Mouse (Mus musculus): ENCODE data around the gene Fuca2. TPM values are rescaled to one million over a fixed set of nuclear protein-coding genes. Genes with fewer than 3 reads are reported as not detected.
"Not testable (repeated sequence)": the region's sequence is repeated elsewhere in the genome, so short reads cannot be mapped to it uniquely, and the experiment has no call there.

Gene Fuca2
- polyA plus RNA-seq (2012; rRNA removed), result 120 TPM in 2 replicates

GRCm38 (mm10) chr10:13499331-13499730 lies at the start of gene Fuca2:
TSS of gene Fuca2 (plus strand) at chr10:13499540.
- H3K4me3 ChIP-seq (ENCODE audit: insufficient read depth, low read depth, low read length), result no peak within 1 kb of the TSS
- DNase-seq, result peak; percentile 6
- 93% methylated on average over 2 of the region's 2 CpGs for WGBS
- H3K36me3 ChIP-seq (ENCODE audit: control insufficient read depth, insufficient read depth, low read length), result no peaks in the 10 kb centered on the region; the same call in 1 of the 2 replicates
- peaks cover 12% of the 10 kb centered on the region; the same call in 1 of the 2 replicates for H3K4me1 ChIP-seq (ENCODE audit: control insufficient read depth, insufficient read depth, low read length)
- H3K27ac ChIP-seq (ENCODE audit: insufficient read depth, low read depth, low read length), result peak within 1 kb of the TSS; percentile 58; the same call in 1 of the 2 replicates
- H3K27me3 ChIP-seq (replicated peaks; ENCODE audit: control insufficient read depth, insufficient read depth, low read length), result no peaks in the 10 kb centered on the region
- TF ChIP-seq CTCF (conservative IDR thresholded peaks at IDR 0.05; ENCODE audit: insufficient read depth, insufficient read length, low read depth, low read length), result no peak
- TF ChIP-seq POLR2A (IDR thresholded peaks at IDR 0.05; ENCODE audit: low read depth, low read length), result no peak

GRCm38 (mm10) chr10:13451640-13452039 lies 47.7 kb upstream of the Fuca2 start:
- Histone ChIP-seq H3K36me3 (ENCODE audit: control insufficient read depth, insufficient read depth, low read length) (no peaks in the 10 kb centered on the region), H3K4me1 (ENCODE audit: control insufficient read depth, insufficient read depth, low read length) (peaks cover 4% of the 10 kb centered on the region; the same call in 1 of the 2 replicates), H3K4me3 (ENCODE audit: insufficient read depth, low read depth, low read length) (no peak overlapping the region), H3K27ac (ENCODE audit: insufficient read depth, low read depth, low read length) (no peak overlapping the region), H3K27me3 (replicated peaks; ENCODE audit: control insufficient read depth, insufficient read depth, low read length) (no peaks in the 10 kb centered on the region)
- TF ChIP-seq CTCF (conservative IDR thresholded peaks at IDR 0.05; ENCODE audit: insufficient read depth, insufficient read length, low read depth, low read length) (no peak), POLR2A (IDR thresholded peaks at IDR 0.05; ENCODE audit: low read depth, low read length) (no peak)
- WGBS, result 90% methylated on average over 6 of the region's 6 CpGs
- no peak for DNase-seq

DNA sequence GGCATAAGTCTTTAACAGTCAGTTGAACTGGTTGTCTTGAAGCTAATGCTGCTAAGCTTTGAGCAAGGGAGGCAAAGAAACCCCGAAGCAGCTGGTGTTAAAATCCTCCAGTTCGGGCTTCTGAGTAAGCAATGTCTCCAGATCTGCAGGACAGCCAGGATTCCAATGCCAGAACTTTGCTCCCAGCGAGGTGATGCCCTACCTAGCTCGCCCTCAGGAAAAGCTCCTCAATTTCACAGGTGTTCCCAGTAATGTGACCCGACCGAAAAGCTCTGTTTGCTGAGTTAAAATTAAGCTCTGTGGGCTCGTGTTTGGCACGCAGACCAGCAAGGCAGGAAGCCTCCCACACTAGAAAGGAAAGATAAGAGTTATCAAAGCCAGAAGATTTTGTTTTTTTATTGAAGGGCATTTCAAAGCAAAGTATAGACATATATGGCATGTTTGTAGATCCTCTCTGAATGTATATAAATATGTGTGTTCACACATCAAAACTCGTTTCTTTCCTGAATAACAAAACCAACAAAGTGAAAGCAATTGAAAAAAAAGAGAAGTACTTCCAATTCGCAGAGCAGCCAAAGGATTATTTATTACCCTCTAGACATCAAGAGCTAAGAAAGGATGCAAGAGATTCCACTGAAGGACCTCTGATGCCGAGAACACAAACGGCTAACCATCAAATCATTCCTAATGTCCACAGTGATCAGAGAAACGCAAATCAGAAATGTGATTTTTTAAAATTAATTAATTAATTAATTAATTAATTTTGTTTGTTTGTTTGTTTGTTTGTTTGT lies 45.9 kb upstream of the Fuca2 start:
- Histone ChIP-seq H3K4me1 (ENCODE audit: control insufficient read depth, insufficient read depth, low read length) (no peaks in the 10 kb centered on the region), H3K4me3 (ENCODE audit: insufficient read depth, low read depth, low read length) (no peak overlapping the region), H3K27ac (ENCODE audit: insufficient read depth, low read depth, low read length) (no peak overlapping the region; the same call in 1 of the 2 replicates), H3K27me3 (replicated peaks; ENCODE audit: control insufficient read depth, insufficient read depth, low read length) (no peaks in the 10 kb centered on the region), H3K36me3 (ENCODE audit: control insufficient read depth, insufficient read depth, low read length) (no peaks in the 10 kb centered on the region)
- TF ChIP-seq POLR2A (IDR thresholded peaks at IDR 0.05; ENCODE audit: low read depth, low read length) (no peak), CTCF (conservative IDR thresholded peaks at IDR 0.05; ENCODE audit: insufficient read depth, insufficient read length, low read depth, low read length) (no peak)
- peak; percentile 63 for DNase-seq
- 29% methylated on average over 13 of the region's 13 CpGs for WGBS

DNA sequence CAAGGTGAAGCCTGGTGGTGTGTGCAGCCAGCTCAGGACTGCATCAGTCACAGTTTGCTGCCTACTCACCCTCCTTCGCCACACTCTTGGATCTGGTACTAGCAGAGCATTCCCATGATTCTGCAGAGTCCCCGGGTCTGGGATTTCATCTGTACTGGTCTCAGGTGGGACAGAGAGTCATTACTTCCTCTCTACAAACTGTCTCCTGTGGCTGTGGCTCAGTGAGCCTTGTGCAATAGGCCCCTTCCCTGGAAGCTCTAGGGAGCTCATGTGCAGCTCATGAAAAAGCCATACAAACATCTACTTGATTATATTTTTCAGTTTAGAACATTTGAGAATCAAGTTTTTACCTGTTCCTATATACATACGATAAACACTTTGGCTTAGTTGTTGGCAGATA lies 35.0 kb upstream of the Fuca2 start:
- DNase-seq; H3K36me3 ChIP-seq (ENCODE audit: control insufficient read depth, insufficient read depth, low read length); H3K27ac ChIP-seq (ENCODE audit: insufficient read depth, low read depth, low read length); H3K4me3 ChIP-seq (ENCODE audit: insufficient read depth, low read depth, low read length); H3K27me3 ChIP-seq (replicated peaks; ENCODE audit: control insufficient read depth, insufficient read depth, low read length): not testable (repeated sequence)
- peaks cover 16% of the 10 kb centered on the region; the same call in 1 of the 2 replicates for H3K4me1 ChIP-seq (ENCODE audit: control insufficient read depth, insufficient read depth, low read length)
- WGBS, result 90% methylated on average over 3 of the region's 3 CpGs

DNA sequence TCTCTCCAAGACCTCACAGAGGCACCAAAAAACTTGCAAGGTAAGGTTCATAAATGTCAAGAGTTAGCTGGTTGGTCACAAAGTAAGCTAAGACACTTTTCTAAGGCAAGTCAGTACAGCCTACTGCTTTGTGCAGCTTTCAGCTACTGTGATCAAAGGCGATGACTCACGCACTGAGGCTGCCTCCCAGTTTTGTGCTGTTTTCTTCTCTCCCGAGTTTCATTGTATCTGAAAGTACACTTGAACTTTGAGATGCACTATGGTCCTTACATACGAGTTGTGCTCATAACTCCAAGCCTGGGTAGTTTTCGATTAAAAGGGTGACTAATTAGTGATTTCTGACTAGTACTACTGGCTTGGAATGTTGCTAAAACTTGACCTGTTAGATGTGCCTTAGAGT lies 32.4 kb upstream of the Fuca2 start:
- WGBS, result 32% methylated on average over 5 of the region's 5 CpGs
- TF ChIP-seq POLR2A (IDR thresholded peaks at IDR 0.05; ENCODE audit: low read depth, low read length) (no peak), CTCF (conservative IDR thresholded peaks at IDR 0.05; ENCODE audit: insufficient read depth, insufficient read length, low read depth, low read length) (no peak)
- Histone ChIP-seq H3K4me1 (ENCODE audit: control insufficient read depth, insufficient read depth, low read length) (peaks cover 16% of the 10 kb centered on the region; the same call in 1 of the 2 replicates), H3K27ac (ENCODE audit: insufficient read depth, low read depth, low read length) (peak overlapping the region; percentile 77), H3K36me3 (ENCODE audit: control insufficient read depth, insufficient read depth, low read length) (no peaks in the 10 kb centered on the region), H3K27me3 (replicated peaks; ENCODE audit: control insufficient read depth, insufficient read depth, low read length) (no peaks in the 10 kb centered on the region), H3K4me3 (ENCODE audit: insufficient read depth, low read depth, low read length) (no peak overlapping the region)
- DNase-seq, result peak; percentile 48

DNA sequence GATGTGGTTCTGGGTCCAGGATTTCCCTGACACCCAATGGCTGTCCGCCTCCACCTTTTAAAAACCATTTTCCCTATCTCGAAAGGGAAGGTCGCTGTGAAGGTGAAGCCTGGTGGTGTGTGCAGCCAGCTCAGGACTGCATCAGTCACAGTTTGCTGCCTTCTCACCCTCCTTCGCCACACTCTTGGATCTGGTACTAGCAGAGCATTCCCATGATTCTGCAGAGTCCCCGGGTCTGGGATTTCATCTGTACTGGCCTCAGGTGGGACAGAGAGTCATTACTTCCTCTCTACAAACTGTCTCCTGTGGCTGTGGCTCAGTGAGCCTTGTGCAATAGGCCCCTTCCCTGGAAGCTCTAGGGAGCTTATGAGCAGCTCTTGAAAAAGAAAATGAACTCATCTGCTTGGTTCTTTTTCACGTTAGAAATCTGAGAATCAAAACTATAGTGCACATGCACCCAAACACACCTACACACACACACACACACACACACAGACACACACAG lies 31.3 kb upstream of the Fuca2 start:
- H3K27ac ChIP-seq (ENCODE audit: insufficient read depth, low read depth, low read length), result peak overlapping the region; percentile 20; the same call in 1 of the 2 replicates
- DNase-seq, result peak; percentile 19
- WGBS, result 48% methylated on average over 6 of the region's 6 CpGs
- H3K36me3 ChIP-seq (ENCODE audit: control insufficient read depth, insufficient read depth, low read length); H3K27me3 ChIP-seq (replicated peaks; ENCODE audit: control insufficient read depth, insufficient read depth, low read length); H3K4me3 ChIP-seq (ENCODE audit: insufficient read depth, low read depth, low read length): not testable (repeated sequence)
- peaks cover 16% of the 10 kb centered on the region; the same call in 1 of the 2 replicates for H3K4me1 ChIP-seq (ENCODE audit: control insufficient read depth, insufficient read depth, low read length)

DNA sequence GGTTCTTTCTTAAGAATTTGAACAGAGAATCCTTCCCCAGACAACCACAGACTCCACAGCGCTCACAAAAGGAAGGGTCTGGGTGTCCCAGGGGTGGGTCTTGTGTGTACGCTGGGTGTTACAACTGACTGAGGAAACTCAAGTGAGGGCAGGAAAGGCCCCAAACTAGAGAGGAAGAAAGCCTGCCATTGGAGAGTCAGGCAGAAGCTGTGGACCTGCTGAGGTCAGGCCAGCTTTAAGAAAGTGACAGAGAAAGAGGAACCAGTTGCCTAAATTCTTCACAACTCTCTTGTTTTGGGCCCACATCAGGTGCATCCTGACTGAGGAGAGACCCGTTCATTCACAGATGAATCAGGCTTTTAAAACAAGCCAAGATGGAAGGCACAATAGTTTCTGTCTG lies 29.1 kb upstream of the Fuca2 start:
- H3K4me1 ChIP-seq (ENCODE audit: control insufficient read depth, insufficient read depth, low read length), result peaks cover 20% of the 10 kb centered on the region; the same call in 1 of the 2 replicates
- H3K27me3 ChIP-seq (replicated peaks; ENCODE audit: control insufficient read depth, insufficient read depth, low read length), result no peaks in the 10 kb centered on the region
- DNase-seq, result no peak
- no peak overlapping the region for H3K4me3 ChIP-seq (ENCODE audit: insufficient read depth, low read depth, low read length)
- H3K36me3 ChIP-seq (ENCODE audit: control insufficient read depth, insufficient read depth, low read length), result no peaks in the 10 kb centered on the region
- no peak for TF ChIP-seq CTCF (conservative IDR thresholded peaks at IDR 0.05; ENCODE audit: insufficient read depth, insufficient read length, low read depth, low read length)
- H3K27ac ChIP-seq (ENCODE audit: insufficient read depth, low read depth, low read length), result no peak overlapping the region
- 93% methylated on average over 3 of the region's 3 CpGs for WGBS

Data from kidney, adult 2 months (tissue).